Mouse (Mus musculus): ENCODE data around the gene Bcat1. TPM values are rescaled to one million over a fixed set of nuclear protein-coding genes. Genes with fewer than 3 reads are reported as not detected.

Gene Bcat1
- polyA plus RNA-seq, 1 experiment from 2014 or later, result 105 TPM

DNA sequence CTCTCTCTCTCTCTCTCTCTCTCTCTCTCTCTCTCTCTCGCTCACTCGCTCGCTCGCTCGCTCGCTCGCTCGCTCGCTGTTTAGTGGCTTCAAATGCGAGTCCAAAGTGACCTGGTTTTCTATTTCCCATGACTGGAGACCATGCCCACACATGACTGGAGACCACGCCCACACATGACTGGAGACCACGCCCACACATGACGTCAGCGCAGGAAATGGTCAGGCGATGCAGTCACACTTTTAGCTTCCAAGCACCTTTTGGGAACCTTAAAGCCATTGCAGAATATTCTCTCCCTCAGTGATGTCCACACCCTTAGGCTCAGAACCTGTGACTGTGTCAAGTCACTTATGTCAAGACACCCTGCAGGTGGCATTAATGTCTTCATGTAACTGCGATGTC is 59.3 kb downstream of the Bcat1 start:
- no peaks in the 10 kb centered on the region for H3K9me3 ChIP-seq (replicated peaks; ENCODE audit: control insufficient read depth, low read length)
- H3K9ac ChIP-seq (ENCODE audit: low read length), result no peak overlapping the region
- no peak overlapping the region for H3K4me3 ChIP-seq (ENCODE audit: low read depth, low read length)
- ATAC-seq, result no peak
- no peak for DNase-seq (ENCODE audit: low spot score)
- peaks cover 73% of the 10 kb centered on the region for H3K36me3 ChIP-seq (ENCODE audit: control insufficient read depth, insufficient read depth, low read length)
- H3K27ac ChIP-seq (ENCODE audit: low read depth, low read length), result no peak overlapping the region
- H3K4me1 ChIP-seq (ENCODE audit: control insufficient read depth, insufficient read depth, low read length), result no peaks in the 10 kb centered on the region
- H3K27me3 ChIP-seq (replicated peaks; ENCODE audit: control insufficient read depth, insufficient read depth, low read length), result no peaks in the 10 kb centered on the region
- 98% methylated on average over 16 of the region's 16 CpGs for WGBS
- no peak overlapping the region for H3K4me2 ChIP-seq (ENCODE audit: low read length)

DNA sequence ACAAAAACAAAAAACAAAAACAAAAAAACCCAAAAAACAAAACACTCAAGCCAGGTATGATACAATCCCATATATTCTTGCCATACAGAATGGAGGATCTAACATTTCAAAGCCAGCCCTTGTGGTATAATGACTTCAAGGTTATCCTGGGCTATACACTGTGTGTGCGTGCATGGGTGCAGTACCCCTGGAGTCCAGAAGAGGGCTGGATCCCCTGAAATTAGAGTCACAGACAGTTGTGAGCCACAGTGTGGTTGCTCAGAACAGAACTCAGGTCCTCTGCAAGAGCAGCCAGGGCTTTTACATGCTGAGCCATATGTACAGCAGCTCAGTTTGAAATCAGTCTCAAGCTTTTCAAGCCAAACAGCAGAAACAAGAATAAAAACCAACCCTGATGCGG is 61.0 kb downstream of the Bcat1 start:
- Histone ChIP-seq H3K4me3 (ENCODE audit: low read depth, low read length) (no peak overlapping the region), H3K4me2 (ENCODE audit: low read length) (no peak overlapping the region), H3K4me1 (ENCODE audit: control insufficient read depth, insufficient read depth, low read length) (no peaks in the 10 kb centered on the region), H3K36me3 (ENCODE audit: control insufficient read depth, insufficient read depth, low read length) (peaks cover 76% of the 10 kb centered on the region), H3K27ac (ENCODE audit: low read depth, low read length) (no peak overlapping the region), H3K27me3 (replicated peaks; ENCODE audit: control insufficient read depth, insufficient read depth, low read length) (no peaks in the 10 kb centered on the region), H3K9me3 (replicated peaks; ENCODE audit: control insufficient read depth, low read length) (no peaks in the 10 kb centered on the region), H3K9ac (ENCODE audit: low read length) (no peak overlapping the region)
- WGBS, result 94% methylated on average over 2 of the region's 2 CpGs
- DNase-seq (ENCODE audit: low spot score) (no peak), ATAC-seq (no peak)

DNA sequence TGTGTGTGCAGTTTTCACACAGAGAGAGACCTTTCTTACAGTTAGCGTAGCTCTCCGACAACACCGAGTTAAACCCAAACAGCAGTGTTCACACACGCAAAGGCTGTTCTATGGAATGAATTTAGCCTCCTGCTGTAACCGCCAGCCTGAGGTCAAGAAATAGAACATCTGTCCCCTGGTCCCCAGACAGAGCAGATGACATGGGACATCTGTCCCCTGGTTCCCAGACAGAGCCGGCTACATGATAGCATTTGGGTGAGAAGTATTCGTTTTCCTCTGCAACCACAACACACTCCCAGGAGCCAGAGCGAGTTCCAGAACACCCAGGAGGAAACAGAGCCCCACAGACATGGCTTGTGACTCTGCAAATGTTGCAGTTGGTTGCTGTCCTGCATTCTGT is 63.3 kb downstream of the Bcat1 start:
- Histone ChIP-seq H3K27me3 (replicated peaks; ENCODE audit: control insufficient read depth, insufficient read depth, low read length) (no peaks in the 10 kb centered on the region), H3K27ac (ENCODE audit: low read depth, low read length) (no peak overlapping the region), H3K9ac (ENCODE audit: low read length) (no peak overlapping the region), H3K4me2 (ENCODE audit: low read length) (no peak overlapping the region), H3K4me1 (ENCODE audit: control insufficient read depth, insufficient read depth, low read length) (no peaks in the 10 kb centered on the region), H3K9me3 (replicated peaks; ENCODE audit: control insufficient read depth, low read length) (no peaks in the 10 kb centered on the region), H3K36me3 (ENCODE audit: control insufficient read depth, insufficient read depth, low read length) (peaks cover 74% of the 10 kb centered on the region), H3K4me3 (ENCODE audit: low read depth, low read length) (no peak overlapping the region)
- ATAC-seq (no peak), DNase-seq (ENCODE audit: low spot score) (no peak)
- 84% methylated on average over 8 of the region's 8 CpGs for WGBS

DNA sequence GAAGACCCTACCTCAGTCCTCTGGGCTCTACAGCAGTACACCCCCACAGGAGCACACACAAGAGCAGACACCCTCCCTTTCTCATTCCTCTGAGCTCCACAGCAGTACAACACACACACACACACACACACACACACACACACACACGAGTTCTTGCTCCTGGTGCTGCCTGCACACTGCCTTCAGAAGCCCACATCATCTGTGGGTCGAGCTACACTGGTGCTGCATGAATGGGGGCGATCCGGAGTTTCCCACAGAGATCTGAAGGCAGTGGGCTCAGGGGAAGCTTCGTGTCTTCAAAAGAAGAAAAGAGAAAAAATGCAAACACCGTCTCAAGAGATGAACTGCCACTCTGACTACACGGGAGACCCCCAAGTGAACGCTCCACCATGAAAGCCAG is 64.8 kb downstream of the Bcat1 start:
- DNase-seq (ENCODE audit: low spot score), result no peak
- Histone ChIP-seq H3K36me3 (ENCODE audit: control insufficient read depth, insufficient read depth, low read length) (peaks cover 76% of the 10 kb centered on the region), H3K27me3 (replicated peaks; ENCODE audit: control insufficient read depth, insufficient read depth, low read length) (no peaks in the 10 kb centered on the region), H3K4me1 (ENCODE audit: control insufficient read depth, insufficient read depth, low read length) (no peaks in the 10 kb centered on the region), H3K9ac (ENCODE audit: low read length) (no peak overlapping the region), H3K4me3 (ENCODE audit: low read depth, low read length) (no peak overlapping the region), H3K27ac (ENCODE audit: low read depth, low read length) (no peak overlapping the region), H3K4me2 (ENCODE audit: low read length) (no peak overlapping the region), H3K9me3 (replicated peaks; ENCODE audit: control insufficient read depth, low read length) (no peaks in the 10 kb centered on the region)
- WGBS, result 70% methylated on average over 8 of the region's 8 CpGs
- 0 out of 2 replicates have a peak, but pooled peaks have one; percentile 38 for ATAC-seq

DNA sequence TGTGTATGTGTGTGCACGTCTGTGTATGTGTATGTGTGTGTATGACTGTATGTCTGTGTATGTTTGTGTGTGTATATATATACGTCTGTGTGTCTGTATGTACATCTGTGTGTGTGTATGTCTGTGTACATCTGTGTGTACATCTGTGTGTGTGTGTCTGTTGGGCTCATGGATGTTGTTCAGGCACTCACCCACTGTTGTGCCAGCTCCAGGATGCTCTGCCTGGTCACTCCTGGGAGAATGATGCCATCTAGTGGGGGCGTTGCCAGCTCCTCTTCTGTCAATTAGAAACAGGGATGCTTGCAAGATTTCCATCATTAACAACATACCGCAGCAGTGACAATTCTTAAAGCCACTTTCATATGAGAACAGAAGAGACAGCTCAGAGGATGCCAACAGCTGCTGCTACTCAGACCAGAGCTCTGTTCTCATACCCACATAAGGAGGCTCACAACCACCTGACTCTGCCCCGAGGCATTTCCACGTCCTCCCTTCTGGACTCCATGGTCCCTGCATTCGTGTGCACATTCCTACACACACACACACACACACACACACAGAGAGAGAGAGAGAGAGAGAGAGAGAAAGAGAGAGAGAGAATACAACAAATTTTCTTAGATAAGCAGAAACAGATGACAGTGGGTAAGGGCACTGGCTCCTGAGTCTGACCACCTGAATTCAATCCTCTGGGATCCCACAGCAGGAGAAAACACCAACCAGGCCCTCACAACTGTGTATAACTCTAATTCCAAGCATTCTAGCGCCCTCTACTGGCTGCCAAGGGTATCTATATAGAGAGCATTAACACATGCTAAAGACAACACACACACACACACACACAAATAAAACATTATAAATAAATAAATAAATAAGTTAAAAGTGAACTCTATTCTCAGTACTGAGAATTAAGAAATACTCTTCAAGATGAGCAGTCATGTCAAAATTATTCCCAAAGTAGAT is 65.8 kb downstream of the Bcat1 start:
- no peak overlapping the region for H3K4me3 ChIP-seq (ENCODE audit: low read depth, low read length)
- no peaks in the 10 kb centered on the region for H3K27me3 ChIP-seq (replicated peaks; ENCODE audit: control insufficient read depth, insufficient read depth, low read length)
- WGBS, result 74% methylated on average over 8 of the region's 8 CpGs
- H3K9me3 ChIP-seq (replicated peaks; ENCODE audit: control insufficient read depth, low read length), result no peaks in the 10 kb centered on the region
- H3K9ac ChIP-seq (ENCODE audit: low read length), result no peak overlapping the region
- peak; percentile 16; the same call in 1 of the 2 replicates for ATAC-seq
- DNase-seq (ENCODE audit: low spot score), result peak; percentile 57
- H3K36me3 ChIP-seq (ENCODE audit: control insufficient read depth, insufficient read depth, low read length), result peaks cover 72% of the 10 kb centered on the region
- H3K4me1 ChIP-seq (ENCODE audit: control insufficient read depth, insufficient read depth, low read length), result no peaks in the 10 kb centered on the region
- no peak overlapping the region for H3K4me2 ChIP-seq (ENCODE audit: low read length)
- H3K27ac ChIP-seq (ENCODE audit: low read depth, low read length), result no peak overlapping the region

DNA sequence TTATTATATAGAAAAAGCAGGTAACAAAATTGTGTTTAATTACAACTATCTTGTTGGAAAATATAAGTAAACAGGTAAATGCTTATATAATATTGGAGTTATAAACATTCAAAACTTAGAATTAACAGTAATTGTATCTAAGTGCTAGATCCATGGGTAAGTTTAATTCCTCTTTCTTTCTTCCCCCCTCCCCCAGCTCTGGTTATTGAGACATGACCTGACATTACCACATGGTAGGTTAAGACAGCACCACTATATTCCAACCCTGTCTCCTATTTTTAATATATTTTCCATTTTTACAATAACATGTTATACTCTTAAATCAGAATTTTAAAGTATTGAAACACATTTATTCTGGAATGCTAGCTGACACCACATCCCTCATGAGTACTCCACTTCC is 72.5 kb downstream of the Bcat1 start:
- H3K4me2 ChIP-seq (ENCODE audit: low read length), result no peak overlapping the region
- H3K4me1 ChIP-seq (ENCODE audit: control insufficient read depth, insufficient read depth, low read length), result no peaks in the 10 kb centered on the region
- no peaks in the 10 kb centered on the region for H3K9me3 ChIP-seq (replicated peaks; ENCODE audit: control insufficient read depth, low read length)
- no peak overlapping the region for H3K27ac ChIP-seq (ENCODE audit: low read depth, low read length)
- ATAC-seq, result no peak
- DNase-seq (ENCODE audit: low spot score), result no peak
- no peak overlapping the region for H3K4me3 ChIP-seq (ENCODE audit: low read depth, low read length)
- no peak overlapping the region for H3K9ac ChIP-seq (ENCODE audit: low read length)
- peaks cover 65% of the 10 kb centered on the region for H3K36me3 ChIP-seq (ENCODE audit: control insufficient read depth, insufficient read depth, low read length)
- H3K27me3 ChIP-seq (replicated peaks; ENCODE audit: control insufficient read depth, insufficient read depth, low read length), result no peaks in the 10 kb centered on the region

DNA sequence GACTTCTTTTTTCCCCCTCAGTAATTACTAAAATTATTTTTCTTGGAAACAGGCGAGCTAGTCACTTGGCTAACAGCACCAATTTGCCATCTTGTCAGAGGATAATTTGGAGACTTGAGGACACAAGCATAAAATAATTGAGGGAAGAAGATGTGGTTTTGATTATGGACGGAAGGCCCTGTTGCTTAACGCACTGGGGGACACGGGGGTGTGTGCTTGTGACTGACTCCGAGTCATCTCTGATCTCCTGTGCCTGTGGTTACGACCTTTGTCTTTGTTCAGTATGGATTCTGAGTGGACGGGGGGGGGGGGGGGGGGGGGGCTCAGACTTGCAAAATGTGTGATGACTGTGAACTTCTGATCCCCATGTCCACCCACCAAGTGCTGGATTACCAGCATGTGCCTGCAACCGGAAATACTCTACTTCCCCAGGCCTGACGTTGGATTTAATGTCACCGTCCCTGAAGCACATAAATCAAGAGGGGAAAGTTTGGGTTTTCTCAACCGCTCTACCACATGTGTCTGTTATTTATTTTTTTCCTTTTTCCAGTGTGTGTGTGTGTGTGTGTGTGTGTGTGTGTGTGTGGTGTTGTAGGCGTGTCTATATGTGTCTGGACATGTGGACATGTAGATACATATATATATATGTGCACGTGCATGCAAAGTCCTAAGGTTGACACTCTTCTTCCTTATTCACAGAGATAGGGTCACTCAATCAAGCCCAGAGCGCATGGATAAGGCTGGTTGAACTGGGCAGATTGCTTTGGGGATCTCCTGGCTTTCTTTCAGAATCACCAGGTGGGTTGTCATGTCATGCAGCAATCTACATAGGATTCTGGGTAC is 73.7 kb downstream of the Bcat1 start:
- Histone ChIP-seq H3K4me3 (ENCODE audit: low read depth, low read length) (no peak overlapping the region), H3K4me1 (ENCODE audit: control insufficient read depth, insufficient read depth, low read length) (no peaks in the 10 kb centered on the region), H3K36me3 (ENCODE audit: control insufficient read depth, insufficient read depth, low read length) (peaks cover 59% of the 10 kb centered on the region), H3K27ac (ENCODE audit: low read depth, low read length) (no peak overlapping the region), H3K9me3 (replicated peaks; ENCODE audit: control insufficient read depth, low read length) (no peaks in the 10 kb centered on the region), H3K4me2 (ENCODE audit: low read length) (no peak overlapping the region), H3K9ac (ENCODE audit: low read length) (no peak overlapping the region), H3K27me3 (replicated peaks; ENCODE audit: control insufficient read depth, insufficient read depth, low read length) (no peaks in the 10 kb centered on the region)
- 83% methylated on average over 13 of the region's 14 CpGs for WGBS
- DNase-seq (ENCODE audit: low spot score), result no peak
- no peak for ATAC-seq

DNA sequence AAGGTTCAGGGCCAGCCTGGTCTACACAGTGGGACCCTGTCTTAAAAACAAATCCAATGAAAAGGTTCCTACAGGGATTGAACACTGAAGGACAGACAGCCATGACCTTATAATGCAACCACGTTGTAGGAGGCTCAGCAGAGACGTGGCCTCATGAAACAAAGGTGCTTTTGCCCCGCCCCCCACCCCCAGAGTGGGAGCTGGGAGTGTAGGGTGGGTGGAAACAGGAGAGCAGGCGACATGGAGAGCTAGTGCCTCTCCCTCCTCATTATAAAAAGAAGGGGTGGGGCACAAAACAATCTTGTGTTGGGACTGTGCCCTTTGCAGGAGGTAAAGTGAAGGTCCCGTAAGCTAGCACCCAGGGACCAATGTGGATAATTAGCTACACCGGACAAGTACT is 74.5 kb downstream of the Bcat1 start:
- Histone ChIP-seq H3K9me3 (replicated peaks; ENCODE audit: control insufficient read depth, low read length) (no peaks in the 10 kb centered on the region), H3K4me1 (ENCODE audit: control insufficient read depth, insufficient read depth, low read length) (no peaks in the 10 kb centered on the region), H3K4me3 (ENCODE audit: low read depth, low read length) (no peak overlapping the region), H3K4me2 (ENCODE audit: low read length) (no peak overlapping the region), H3K36me3 (ENCODE audit: control insufficient read depth, insufficient read depth, low read length) (peaks cover 59% of the 10 kb centered on the region), H3K9ac (ENCODE audit: low read length) (no peak overlapping the region), H3K27ac (ENCODE audit: low read depth, low read length) (no peak overlapping the region), H3K27me3 (replicated peaks; ENCODE audit: control insufficient read depth, insufficient read depth, low read length) (no peaks in the 10 kb centered on the region)
- 65% methylated on average over 6 of the region's 6 CpGs for WGBS
- DNase-seq (ENCODE audit: low spot score) (no peak), ATAC-seq (no peak)

DNA sequence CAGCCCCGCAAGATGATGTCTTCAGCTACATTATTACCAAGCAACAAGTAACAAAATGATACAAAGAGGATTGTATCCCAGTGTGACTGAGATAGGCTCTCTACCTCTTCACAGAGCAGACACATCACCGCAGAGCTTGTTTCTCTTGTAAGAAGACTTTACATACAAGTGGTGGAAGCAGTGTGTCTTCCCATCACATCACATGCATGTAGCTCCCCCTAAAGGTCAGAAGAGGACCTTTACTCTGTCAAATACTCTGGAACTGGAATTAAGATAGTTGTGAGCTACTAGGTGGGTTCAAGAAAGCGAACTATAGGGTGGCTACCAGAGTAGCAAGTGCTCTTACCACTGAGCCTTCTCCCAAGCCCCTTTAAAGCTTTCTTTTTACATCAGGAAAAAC is 78.8 kb downstream of the Bcat1 start:
- H3K9me3 ChIP-seq (replicated peaks; ENCODE audit: control insufficient read depth, low read length), result no peaks in the 10 kb centered on the region
- 87% methylated on average over 3 of the region's 3 CpGs for WGBS
- H3K36me3 ChIP-seq (ENCODE audit: control insufficient read depth, insufficient read depth, low read length), result peaks cover 48% of the 10 kb centered on the region
- no peaks in the 10 kb centered on the region for H3K4me1 ChIP-seq (ENCODE audit: control insufficient read depth, insufficient read depth, low read length)
- DNase-seq (ENCODE audit: low spot score) (peak; percentile 57), ATAC-seq (no peak)
- H3K27me3 ChIP-seq (replicated peaks; ENCODE audit: control insufficient read depth, insufficient read depth, low read length), result no peaks in the 10 kb centered on the region
- no peak overlapping the region for H3K4me3 ChIP-seq (ENCODE audit: low read depth, low read length)
- no peak overlapping the region for H3K4me2 ChIP-seq (ENCODE audit: low read length)
- H3K9ac ChIP-seq (ENCODE audit: low read length), result no peak overlapping the region
- no peak overlapping the region for H3K27ac ChIP-seq (ENCODE audit: low read depth, low read length)
